Mouse (Mus musculus): Measurements from ENCODE around the gene Gpd2. TPM values are rescaled to one million over a fixed set of nuclear protein-coding genes. Genes with fewer than 3 reads are reported as not detected.

The Gpd2 gene
- total RNA-seq, 2 experiments from 2014 or later = 158 to 167 TPM

- intact Hi-C loops (cut with DNase I; ENCODE audit: low total_unique reads) = no loop called here
- no peak for DNase-seq
Observed at GRCm38 (mm10) chr2:57243987-57244386, 6.6 kb downstream of the Gpd2 start.

GRCm38 (mm10) chr2:57245721-57246328, 8.4 kb downstream of the Gpd2 start:
- intact Hi-C loops (cut with DNase I; ENCODE audit: low total_unique reads) = no loop called here
- DNase-seq = no peak

- intact Hi-C loops (cut with DNase I; ENCODE audit: low total_unique reads) = no loop called here
- DNase-seq = no peak
Observed at GRCm38 (mm10) chr2:57250113-57250512, 12.7 kb downstream of the Gpd2 start.

GRCm38 (mm10) chr2:57251636-57252317, 14.3 kb downstream of the Gpd2 start:
- DNase-seq = no peak
- intact Hi-C loops (cut with DNase I; ENCODE audit: low total_unique reads) = no loop called here

GRCm38 (mm10) chr2:57252542-57253301, 15.3 kb downstream of the Gpd2 start:
- intact Hi-C loops (cut with DNase I; ENCODE audit: low total_unique reads) = no loop called here
- no peak for DNase-seq

- intact Hi-C loops (cut with DNase I; ENCODE audit: low total_unique reads) = no loop called here
- no peak for DNase-seq
Observed at GRCm38 (mm10) chr2:57254267-57254666, 16.8 kb downstream of the Gpd2 start.

GRCm38 (mm10) chr2:57255153-57255670, 17.8 kb downstream of the Gpd2 start:
- intact Hi-C loops (cut with DNase I; ENCODE audit: low total_unique reads) = no loop called here
- DNase-seq = no peak

- no peak for DNase-seq
- intact Hi-C loops (cut with DNase I; ENCODE audit: low total_unique reads) = no loop called here
Observed at GRCm38 (mm10) chr2:57255836-57256235, 18.4 kb downstream of the Gpd2 start.

GRCm38 (mm10) chr2:57256459-57256858, 19.0 kb downstream of the Gpd2 start:
- DNase-seq = no peak
- intact Hi-C loops (cut with DNase I; ENCODE audit: low total_unique reads) = no loop called here

GRCm38 (mm10) chr2:57261286-57262077, 24.0 kb downstream of the Gpd2 start:
- DNase-seq = no peak
- intact Hi-C loops (cut with DNase I; ENCODE audit: low total_unique reads) = no loop called here

GRCm38 (mm10) chr2:57263431-57263830, 26.0 kb downstream of the Gpd2 start:
- intact Hi-C loops (cut with DNase I; ENCODE audit: low total_unique reads) = no loop called here
- no peak for DNase-seq

- intact Hi-C loops (cut with DNase I; ENCODE audit: low total_unique reads) = no loop called here
- DNase-seq = no peak
Observed at GRCm38 (mm10) chr2:57264912-57265311, 27.5 kb downstream of the Gpd2 start.

GRCm38 (mm10) chr2:57266679-57267393, 29.4 kb downstream of the Gpd2 start:
- intact Hi-C loops (cut with DNase I; ENCODE audit: low total_unique reads) = no loop called here
- no peak for DNase-seq

- intact Hi-C loops (cut with DNase I; ENCODE audit: low total_unique reads) = no loop called here
Observed at GRCm38 (mm10) chr2:57267394-57267716, 29.9 kb downstream of the Gpd2 start.

GRCm38 (mm10) chr2:57267896-57268295, 30.5 kb downstream of the Gpd2 start:
- intact Hi-C loops (cut with DNase I; ENCODE audit: low total_unique reads) = no loop called here
- DNase-seq = no peak

More at GRCm38 (mm10) chr2:57267394-57267716, 29.9 kb downstream of the Gpd2 start:
- DNase-seq = no peak

GRCm38 (mm10) chr2:57268839-57269238, 31.4 kb downstream of the Gpd2 start:
- DNase-seq = no peak
- intact Hi-C loops (cut with DNase I; ENCODE audit: low total_unique reads) = no loop called here

GRCm38 (mm10) chr2:57269690-57270435, 32.4 kb downstream of the Gpd2 start:
- DNase-seq = no peak
- intact Hi-C loops (cut with DNase I; ENCODE audit: low total_unique reads) = no loop called here

GRCm38 (mm10) chr2:57280190-57280723, 42.8 kb downstream of the Gpd2 start:
- intact Hi-C loops (cut with DNase I; ENCODE audit: low total_unique reads) = no loop called here
- DNase-seq = no peak
